Mouse (Mus musculus) embryonic facial prominence, embryonic 12.5 days (tissue): ENCODE results near the gene Crim1. TPM values are rescaled to one million over a fixed set of nuclear protein-coding genes. Genes with fewer than 3 reads are reported as not detected.

Source experiments
- ATAC-seq: fragments of 200-750 bp; cut with Nextera tagmentation; 2 replicates; pipeline ENCODE4 v1.8.0; 2017; ENCODE audit not compliant: insufficient number of reproducible peaks, insufficient read depth, low FRiP score, low TSS enrichment
- H3K27ac ChIP-seq: fragments of 300-500 bp; sonication (generic); 2 replicates; pipeline ENCODE4 v1.5.1; 2016; ENCODE audit warnings: mild to moderate bottlenecking
- H3K27me3 ChIP-seq: fragments of 300-500 bp; sonication (generic); 2 replicates; pipeline ENCODE4 v1.6.1; 2016; ENCODE audit warnings: mild to moderate bottlenecking, moderate library complexity
- H3K36me3 ChIP-seq: fragments of 300-500 bp; sonication (generic); 2 replicates; pipeline ENCODE4 v1.6.1; 2016; ENCODE audit warnings: mild to moderate bottlenecking
- H3K4me1 ChIP-seq: fragments of 300-500 bp; sonication (generic); 2 replicates; pipeline ENCODE4 v1.6.1; 2016
- H3K4me2 ChIP-seq: fragments of 300-500 bp; sonication (generic); replicated peaks from 2 replicates; pipeline ENCODE4 v1.6.1; 2016; ENCODE audit warnings: mild to moderate bottlenecking, moderate library complexity
- H3K4me3 ChIP-seq: fragments of 300-500 bp; sonication (generic); 2 replicates; pipeline ENCODE4 v1.5.1; 2016; ENCODE audit warnings: mild to moderate bottlenecking
- H3K9ac ChIP-seq: fragments of 300-500 bp; sonication (generic); 2 replicates; pipeline ENCODE4 v1.6.1; 2016; ENCODE audit warnings: mild to moderate bottlenecking, moderate library complexity
- H3K9me3 ChIP-seq: fragments of 300-500 bp; sonication (generic); 2 replicates; pipeline ENCODE4 v1.6.1; 2016; ENCODE audit warnings: mild to moderate bottlenecking, moderate library complexity
- WGBS: fragments of 180-500 bp; shearing (Covaris S2); methylation state at CpG from one replicate; pipeline ENCODE4 v1.1.7; 2016; 5-methylcytosine and 5-hydroxymethylcytosine counted together
- polyA plus RNA-seq: library from polyadenylated mRNA; unstranded; fragments of >200 nt; fragmentation: Nextera tagmentation; extraction: Ambion mirVana; gene quantifications from 2 replicates; pipeline ENCODE4 v1.2.1, GENCODE M21; 2016

Crim1 gene
- polyA plus RNA-seq, 1 experiment from 2014 or later = 5.9 TPM

DNA sequence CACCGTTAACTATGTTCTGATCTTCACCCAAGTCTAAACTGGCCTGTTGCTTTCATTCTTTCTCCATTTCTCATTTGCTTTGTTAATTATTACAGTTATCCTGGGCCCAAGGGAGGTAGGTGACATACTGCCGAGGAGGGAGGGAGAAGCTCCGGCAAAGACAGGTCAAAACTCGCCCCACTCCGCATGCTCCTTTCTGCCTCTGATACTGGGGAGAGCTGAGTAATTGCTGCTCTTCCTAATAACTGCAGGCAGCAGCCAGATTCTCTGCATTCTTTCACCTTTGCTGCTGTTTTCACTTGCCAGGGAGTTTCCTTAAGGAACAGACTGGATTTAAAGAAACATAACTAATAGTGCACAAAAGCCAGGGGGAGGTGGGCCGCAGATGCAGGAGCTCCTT lies 13.1 kb downstream of the Crim1 start:
- 37% methylated on average over 6 of the region's 6 CpGs for WGBS
- H3K9ac ChIP-seq = no peak overlapping the region
- H3K36me3 ChIP-seq = no peaks in the 10 kb centered on the region
- ATAC-seq = no peak
- H3K9me3 ChIP-seq = no peaks in the 10 kb centered on the region
- H3K27me3 ChIP-seq = no peaks in the 10 kb centered on the region
- H3K4me3 ChIP-seq = no peak overlapping the region
- H3K4me2 ChIP-seq = no peak overlapping the region
- peaks cover 33% of the 10 kb centered on the region for H3K4me1 ChIP-seq
- H3K27ac ChIP-seq = 0 out of 2 replicates have a peak overlapping the region, but pooled peaks have one; percentile 9

- 45% methylated on average over 3 of the region's 3 CpGs for WGBS
- H3K27ac ChIP-seq = no peak overlapping the region
- H3K36me3 ChIP-seq = no peaks in the 10 kb centered on the region
- no peak for ATAC-seq
- H3K4me1 ChIP-seq = peaks cover 24% of the 10 kb centered on the region
- H3K4me2 ChIP-seq = no peak overlapping the region
- no peak overlapping the region for H3K9ac ChIP-seq
- no peaks in the 10 kb centered on the region for H3K9me3 ChIP-seq
- no peaks in the 10 kb centered on the region for H3K27me3 ChIP-seq
- no peak overlapping the region for H3K4me3 ChIP-seq
Observed at GRCm38 (mm10) chr17:78216526-78216925, 16.5 kb downstream of the Crim1 start.

- WGBS = 55% methylated on average over 6 of the region's 6 CpGs
- H3K36me3 ChIP-seq = no peaks in the 10 kb centered on the region
- ATAC-seq = no peak
- H3K9me3 ChIP-seq = no peaks in the 10 kb centered on the region
- H3K27ac ChIP-seq = no peak overlapping the region
- H3K4me1 ChIP-seq = peaks cover 20% of the 10 kb centered on the region
- no peaks in the 10 kb centered on the region for H3K27me3 ChIP-seq
- H3K4me2 ChIP-seq = no peak overlapping the region
- H3K4me3 ChIP-seq = no peak overlapping the region
- no peak overlapping the region for H3K9ac ChIP-seq
Observed at GRCm38 (mm10) chr17:78217406-78217805, 17.4 kb downstream of the Crim1 start.

DNA sequence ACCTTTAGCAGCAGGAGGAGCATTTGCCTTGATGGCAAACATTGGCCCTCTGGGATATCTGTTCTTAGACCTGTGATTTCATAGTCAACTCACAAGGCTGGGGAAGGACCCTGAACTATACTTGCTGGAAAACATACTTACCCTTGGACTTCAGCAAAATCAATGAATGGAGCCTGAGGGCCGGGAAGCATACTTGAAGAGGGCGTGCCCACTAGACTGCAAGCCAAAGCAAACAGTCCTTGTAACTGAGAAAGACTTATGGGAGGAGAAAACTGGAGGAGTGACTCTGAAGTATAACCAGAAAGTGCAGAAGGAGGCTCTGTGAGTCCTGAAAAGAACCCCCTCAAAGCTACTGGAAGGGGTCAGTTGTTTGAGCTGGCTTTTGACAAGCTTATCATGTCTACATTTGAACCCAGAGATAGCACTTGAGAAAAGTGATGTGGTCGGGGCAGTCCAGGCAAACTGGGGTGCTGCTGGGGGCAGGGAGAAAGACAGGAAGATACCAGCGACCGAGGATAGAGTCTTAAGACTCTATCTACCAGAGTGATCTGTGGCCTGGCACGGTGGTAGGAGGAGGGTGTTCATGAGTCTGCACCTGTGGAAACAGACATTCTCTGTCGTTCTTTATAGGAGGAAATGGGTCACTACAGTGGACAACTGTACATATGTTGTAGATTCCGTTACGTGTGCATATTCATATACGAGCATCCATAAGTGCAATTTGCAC lies 18.6 kb downstream of the Crim1 start:
- no peaks in the 10 kb centered on the region for H3K36me3 ChIP-seq
- WGBS = 87% methylated on average over 10 of the region's 10 CpGs

GRCm38 (mm10) chr17:78221007-78221642 lies 21.1 kb downstream of the Crim1 start:
- 83% methylated on average over 8 of the region's 8 CpGs for WGBS

More for the DNA sequence above, 18.6 kb downstream of the Crim1 start:
- H3K4me2 ChIP-seq = no peak overlapping the region
- no peak overlapping the region for H3K9ac ChIP-seq
- ATAC-seq = no peak
- no peaks in the 10 kb centered on the region for H3K9me3 ChIP-seq
- peaks cover 9% of the 10 kb centered on the region; the same call in 1 of the 2 replicates for H3K4me1 ChIP-seq
- H3K27ac ChIP-seq = no peak overlapping the region
- no peaks in the 10 kb centered on the region for H3K27me3 ChIP-seq
- H3K4me3 ChIP-seq = no peak overlapping the region

DNA sequence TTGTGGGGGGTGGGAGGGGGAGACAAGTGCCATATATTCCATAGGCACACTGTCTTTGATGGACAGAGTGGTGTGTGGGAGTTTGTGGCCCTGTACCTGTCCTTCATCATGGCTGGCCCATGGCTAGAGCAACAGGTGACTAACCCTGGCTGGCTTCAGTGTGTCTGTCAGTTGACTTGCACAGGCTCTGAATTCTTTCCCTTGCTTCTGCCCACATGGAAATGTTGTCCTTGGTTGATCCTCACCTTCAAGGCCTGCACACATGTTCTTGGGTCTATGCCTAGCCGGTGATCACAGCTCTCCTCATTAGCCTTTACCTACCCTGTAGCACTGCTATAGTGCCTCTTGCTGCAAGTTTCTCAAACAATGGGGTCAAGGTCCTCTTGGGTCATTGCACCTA lies 21.8 kb downstream of the Crim1 start:
- no peak overlapping the region for H3K27ac ChIP-seq
- ATAC-seq = no peak
- H3K27me3 ChIP-seq = no peaks in the 10 kb centered on the region
- H3K9ac ChIP-seq = no peak overlapping the region
- no peaks in the 10 kb centered on the region for H3K36me3 ChIP-seq
- H3K4me1 ChIP-seq = peaks cover under 1% of the 10 kb centered on the region; the same call in 1 of the 2 replicates
- H3K9me3 ChIP-seq = no peaks in the 10 kb centered on the region
- no peak overlapping the region for H3K4me2 ChIP-seq
- H3K4me3 ChIP-seq = no peak overlapping the region
- 92% methylated on average over 1 of the region's 1 CpGs for WGBS

More at GRCm38 (mm10) chr17:78221007-78221642, 21.1 kb downstream of the Crim1 start:
- H3K9ac ChIP-seq = no peak overlapping the region
- H3K27ac ChIP-seq = no peak overlapping the region
- no peaks in the 10 kb centered on the region for H3K9me3 ChIP-seq
- no peak overlapping the region for H3K4me2 ChIP-seq
- no peaks in the 10 kb centered on the region for H3K36me3 ChIP-seq
- no peaks in the 10 kb centered on the region for H3K27me3 ChIP-seq
- no peak for ATAC-seq
- peaks cover 8% of the 10 kb centered on the region; the same call in 1 of the 2 replicates for H3K4me1 ChIP-seq
- H3K4me3 ChIP-seq = no peak overlapping the region

DNA sequence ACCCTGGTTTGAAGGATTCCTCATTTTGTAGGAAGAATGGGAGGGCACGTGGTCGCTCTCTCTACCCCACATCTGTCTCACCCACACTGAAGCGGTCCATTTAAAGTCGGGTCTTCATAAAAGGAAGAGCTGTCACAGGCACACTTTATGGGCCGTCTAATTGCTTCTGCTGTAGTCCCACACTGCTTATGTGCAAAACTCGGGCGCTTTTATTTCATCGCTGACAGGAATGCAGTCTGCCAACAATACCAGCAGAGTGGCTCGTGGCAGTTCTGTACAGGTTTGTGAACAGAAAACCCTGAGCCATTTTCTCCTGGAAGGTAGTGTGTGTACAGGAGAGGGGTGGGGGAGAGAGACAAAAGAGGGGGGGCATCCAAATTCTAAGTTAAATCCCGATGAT lies 23.9 kb downstream of the Crim1 start:
- no peaks in the 10 kb centered on the region for H3K36me3 ChIP-seq
- no peak overlapping the region for H3K4me2 ChIP-seq
- no peak overlapping the region for H3K27ac ChIP-seq
- 69% methylated on average over 10 of the region's 10 CpGs for WGBS
- H3K4me3 ChIP-seq = no peak overlapping the region
- ATAC-seq = no peak
- no peaks in the 10 kb centered on the region for H3K27me3 ChIP-seq
- H3K4me1 ChIP-seq = no peaks in the 10 kb centered on the region; the same call in 1 of the 2 replicates
- H3K9ac ChIP-seq = no peak overlapping the region
- no peaks in the 10 kb centered on the region for H3K9me3 ChIP-seq

GRCm38 (mm10) chr17:78225547-78225946 lies 25.5 kb downstream of the Crim1 start:
- Histone ChIP-seq H3K27ac (no peak overlapping the region), H3K9ac (no peak overlapping the region), H3K4me1 (no peaks in the 10 kb centered on the region; the same call in 1 of the 2 replicates), H3K27me3 (no peaks in the 10 kb centered on the region), H3K4me3 (no peak overlapping the region), H3K4me2 (no peak overlapping the region), H3K36me3 (no peaks in the 10 kb centered on the region), H3K9me3 (no peaks in the 10 kb centered on the region)
- 61% methylated on average over 5 of the region's 5 CpGs for WGBS
- no peak for ATAC-seq

- Histone ChIP-seq H3K9me3 (no peaks in the 10 kb centered on the region), H3K36me3 (no peaks in the 10 kb centered on the region), H3K27ac (no peak overlapping the region), H3K27me3 (no peaks in the 10 kb centered on the region), H3K4me3 (no peak overlapping the region), H3K4me1 (no peaks in the 10 kb centered on the region; the same call in 1 of the 2 replicates), H3K4me2 (no peak overlapping the region), H3K9ac (no peak overlapping the region)
- no peak for ATAC-seq
- WGBS = 79% methylated on average over 3 of the region's 3 CpGs
Observed at GRCm38 (mm10) chr17:78227211-78227610, 27.2 kb downstream of the Crim1 start.

DNA sequence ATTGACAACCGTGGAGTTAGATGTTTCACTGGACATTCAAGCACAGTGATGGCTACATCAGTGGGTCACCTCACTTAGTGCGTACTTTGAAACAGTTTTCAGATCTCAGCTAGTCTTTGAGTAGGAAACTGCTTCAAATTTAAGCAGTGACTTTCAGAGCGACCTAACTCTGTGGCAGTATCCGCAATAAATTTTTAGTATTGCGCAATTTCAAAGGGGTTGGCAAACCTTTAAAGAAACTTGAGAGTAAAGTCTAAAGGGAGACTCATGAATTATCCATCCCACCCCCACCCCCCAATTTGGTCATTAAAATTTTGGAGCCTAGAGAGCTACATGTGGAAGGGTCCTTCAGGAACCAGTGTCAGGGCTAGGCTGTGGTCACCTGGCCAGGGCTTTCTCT lies 31.5 kb downstream of the Crim1 start:
- Histone ChIP-seq H3K27ac (no peak overlapping the region), H3K4me2 (no peak overlapping the region), H3K9ac (no peak overlapping the region), H3K36me3 (no peaks in the 10 kb centered on the region), H3K27me3 (no peaks in the 10 kb centered on the region), H3K4me3 (no peak overlapping the region), H3K4me1 (peaks cover 5% of the 10 kb centered on the region), H3K9me3 (no peaks in the 10 kb centered on the region)
- 93% methylated on average over 5 of the region's 5 CpGs for WGBS
- no peak for ATAC-seq

DNA sequence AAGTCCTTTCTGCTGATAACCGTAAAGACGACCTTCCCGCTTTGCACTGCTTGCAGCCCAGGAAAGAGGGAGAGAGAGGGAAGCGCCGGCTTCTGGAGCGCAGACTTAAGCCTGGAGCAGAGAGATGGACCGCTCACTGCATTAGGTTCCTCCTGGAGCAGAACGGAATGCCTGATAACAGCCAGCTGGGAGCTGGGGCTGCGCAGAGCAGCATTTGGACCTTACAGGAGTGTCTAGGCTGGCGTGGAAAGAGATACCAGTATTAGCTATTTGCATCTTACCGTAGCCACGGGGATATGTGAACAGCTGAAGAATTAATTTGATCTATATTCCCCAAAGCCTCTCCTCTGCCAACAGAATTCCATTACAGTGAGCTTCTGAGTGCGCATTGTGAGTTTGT lies 32.7 kb downstream of the Crim1 start:
- no peak; the same call in 1 of the 2 replicates for ATAC-seq
- no peak overlapping the region for H3K4me2 ChIP-seq

DNA sequence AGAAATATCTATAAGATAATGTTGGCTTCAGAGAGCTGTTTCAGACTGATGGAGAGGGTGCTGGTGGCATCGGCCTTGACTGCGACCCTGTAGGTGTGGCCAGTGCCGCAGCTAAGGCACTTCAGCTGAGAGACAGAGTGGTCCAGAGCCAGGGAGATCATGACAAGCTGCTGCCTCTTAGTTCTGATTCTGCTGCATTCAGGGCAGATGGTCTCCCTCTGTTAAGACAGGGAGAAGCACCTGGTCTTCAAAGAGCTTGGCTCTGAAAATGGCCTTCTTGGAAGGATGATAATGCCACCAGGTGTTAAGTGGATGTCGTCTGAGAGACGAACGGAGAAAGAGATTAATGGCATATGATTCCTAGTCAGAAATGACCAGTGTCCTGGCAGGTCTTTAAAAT lies 33.8 kb downstream of the Crim1 start:
- no peak for ATAC-seq
- H3K4me1 ChIP-seq = peaks cover 5% of the 10 kb centered on the region; the same call in 1 of the 2 replicates
- WGBS = 86% methylated on average over 6 of the region's 6 CpGs
- no peak overlapping the region for H3K9ac ChIP-seq
- no peak overlapping the region for H3K4me3 ChIP-seq
- H3K27ac ChIP-seq = no peak overlapping the region
- H3K4me2 ChIP-seq = no peak overlapping the region
- H3K36me3 ChIP-seq = no peaks in the 10 kb centered on the region
- H3K9me3 ChIP-seq = no peaks in the 10 kb centered on the region
- H3K27me3 ChIP-seq = no peaks in the 10 kb centered on the region

More for the DNA sequence above, 32.7 kb downstream of the Crim1 start:
- no peaks in the 10 kb centered on the region for H3K9me3 ChIP-seq
- H3K27me3 ChIP-seq = no peaks in the 10 kb centered on the region
- no peak overlapping the region for H3K9ac ChIP-seq
- H3K4me3 ChIP-seq = no peak overlapping the region
- 79% methylated on average over 13 of the region's 13 CpGs for WGBS
- no peaks in the 10 kb centered on the region for H3K36me3 ChIP-seq
- peaks cover 5% of the 10 kb centered on the region for H3K4me1 ChIP-seq
- H3K27ac ChIP-seq = no peak overlapping the region
